Mouse (Mus musculus): ENCODE measurements around the gene Atp2b1.
A peak's percentile ranks its signal among the peaks of the same experiment; 100 is the strongest.
"Not testable (repeated sequence)": the region's sequence is repeated elsewhere in the genome, so short reads cannot be mapped to it uniquely, and the experiment has no call there.

The Atp2b1 gene

GRCm38 (mm10) chr10:98962092-98962491 lies 47.9 kb downstream of the Atp2b1 start:
- peak; percentile 50 to 76 for DNase-seq (ENCODE audit: low spot score in 2 of 2)

GRCm38 (mm10) chr10:98966407-98967215 lies 52.4 kb downstream of the Atp2b1 start:
- DNase-seq (ENCODE audit: low spot score in 2 of 2): no peak

GRCm38 (mm10) chr10:98967240-98967891 lies 53.2 kb downstream of the Atp2b1 start:
- no peak for DNase-seq (ENCODE audit: low spot score in 2 of 2)

- no peak for DNase-seq (ENCODE audit: low spot score in 2 of 2)
These were observed 56.7 kb downstream of the Atp2b1 start for GRCm38 (mm10) chr10:98970917-98971316.

- DNase-seq (ENCODE audit: low spot score in 2 of 2): no peak
These were observed 58.2 kb downstream of the Atp2b1 start for GRCm38 (mm10) chr10:98972359-98972758.

GRCm38 (mm10) chr10:98972912-98973605 lies 58.9 kb downstream of the Atp2b1 start:
- no peak for DNase-seq (ENCODE audit: low spot score in 2 of 2)

- no peak for DNase-seq (ENCODE audit: low spot score in 2 of 2)
These were observed 60.4 kb downstream of the Atp2b1 start for GRCm38 (mm10) chr10:98974645-98975044.

- DNase-seq (ENCODE audit: low spot score in 2 of 2): no peak
These were observed 61.4 kb downstream of the Atp2b1 start for GRCm38 (mm10) chr10:98975611-98976010.

- DNase-seq (ENCODE audit: low spot score in 2 of 2): no peak
These were observed 62.8 kb downstream of the Atp2b1 start for GRCm38 (mm10) chr10:98976877-98977494.

GRCm38 (mm10) chr10:98978766-98979165 lies 64.6 kb downstream of the Atp2b1 start:
- peak in 1 of 2 experiments; percentile 43 for DNase-seq (ENCODE audit: low spot score in 2 of 2)

GRCm38 (mm10) chr10:98979296-98979695 lies 65.1 kb downstream of the Atp2b1 start:
- DNase-seq (ENCODE audit: low spot score in 2 of 2): no peak

- no peak for DNase-seq (ENCODE audit: low spot score in 2 of 2)
These were observed 65.7 kb downstream of the Atp2b1 start for GRCm38 (mm10) chr10:98979951-98980350.

GRCm38 (mm10) chr10:98991964-98992363 lies 77.8 kb downstream of the Atp2b1 start:
- DNase-seq (ENCODE audit: low spot score in 2 of 2): no peak

GRCm38 (mm10) chr10:98993186-98993585 lies 79.0 kb downstream of the Atp2b1 start:
- DNase-seq (ENCODE audit: low spot score in 2 of 2): peak in 1 of 2 experiments; percentile 44

GRCm38 (mm10) chr10:98995016-98995747 lies 81.0 kb downstream of the Atp2b1 start:
- not testable (repeated sequence) for DNase-seq (ENCODE audit: low spot score in 2 of 2)

GRCm38 (mm10) chr10:99004866-99005265 lies 90.7 kb downstream of the Atp2b1 start:
- DNase-seq (ENCODE audit: low spot score in 2 of 2): no peak

GRCm38 (mm10) chr10:99011084-99011483 lies 96.9 kb downstream of the Atp2b1 start:
- no peak for DNase-seq (ENCODE audit: low spot score in 2 of 2)

GRCm38 (mm10) chr10:99012086-99012485 lies 97.9 kb downstream of the Atp2b1 start:
- no peak for DNase-seq (ENCODE audit: low spot score in 2 of 2)

GRCm38 (mm10) chr10:99014737-99015136 lies 100.5 kb downstream of the Atp2b1 start:
- DNase-seq (ENCODE audit: low spot score in 2 of 2): peak in 1 of 2 experiments; percentile 40

GRCm38 (mm10) chr10:99016996-99017395 lies 102.8 kb downstream of the Atp2b1 start:
- DNase-seq (ENCODE audit: low spot score in 2 of 2): no peak

GRCm38 (mm10) chr10:99027462-99027861 lies 113.3 kb downstream of the Atp2b1 start:
- DNase-seq (ENCODE audit: low spot score in 2 of 2): no peak

Data from right cerebral cortex, postnatal 36 days (tissue).